Mouse (Mus musculus): Measurements from ENCODE around the gene Plscr3.

DNA sequence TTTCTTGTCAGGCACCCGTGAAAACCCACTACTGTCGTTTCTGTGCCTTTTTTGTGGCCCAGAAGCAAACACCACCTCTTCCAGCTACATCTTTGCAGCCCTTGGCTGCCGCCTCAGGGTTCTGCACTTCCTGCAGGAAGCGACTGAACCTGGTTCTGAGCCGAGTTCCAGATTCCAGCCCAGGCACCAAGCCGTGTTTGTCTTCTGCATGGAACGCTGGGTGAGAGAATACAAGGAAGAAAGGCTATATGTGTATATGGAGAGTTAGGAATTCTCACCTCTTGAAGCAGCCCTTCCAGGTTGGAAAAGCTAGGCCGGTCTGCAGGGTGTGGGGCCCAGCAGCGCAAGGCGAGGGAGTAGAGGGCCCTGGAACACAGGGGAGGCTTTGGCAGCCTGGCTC, 8.5 kb downstream of the Plscr3 start:
- TF ChIP-seq POLR2A (IDR thresholded peaks at IDR 0.05; ENCODE audit: control insufficient read depth, extremely low read depth, insufficient read depth, low read length, poor library complexity) (no peak), CTCF (IDR thresholded peaks at IDR 0.05; ENCODE audit: borderline replicate concordance, control insufficient read depth, extremely low read depth, insufficient read depth, low read length, poor library complexity) (no peak)

All from thymus, adult 2 months (tissue).